Mouse (Mus musculus) embryonic stem cell, embryonic (primary cell): ENCODE measurements at regions not wholly inside any gene's neighbourhood (a gene's known extent, or its start where the extent isn't known, plus 50 kb on each side); places are given as distances from the start of the nearest gene placed in this dataset.

Experiments used
- CTCF ChIA-PET, 4 experiments: fragments of 300-600 bp in 2 of 4; fragments of 350-600 bp in 2 of 4; sonication (Branson Sonifier 250); formaldehyde crosslinking; loops; one replicate each; lab custom pipeline; 2022; ENCODE audit warnings: inconsistent platforms in 2 of 4; lab: Charles Lee
- POLR2A ChIA-PET, 4 experiments: fragments of 300-600 bp in 2 of 4; fragments of 350-600 bp in 2 of 4; sonication (Branson Sonifier 250); formaldehyde crosslinking; loops; one replicate each; lab custom pipeline; 2022; ENCODE audit warnings: antibody characterized with exemption in 4 of 4, inconsistent platforms in 1 of 4; lab: Charles Lee

GRCm38 (mm10) chr1:130309746-130310145 is 113.1 kb downstream of the Cd55b start:
- ChIA-PET POLR2A (no interaction called here), CTCF (no interaction called here)

GRCm38 (mm10) chr1:130301828-130302386 is 120.9 kb downstream of the Cd55b start:
- CTCF ChIA-PET = no interaction called here
- POLR2A ChIA-PET = no interaction called here

DNA sequence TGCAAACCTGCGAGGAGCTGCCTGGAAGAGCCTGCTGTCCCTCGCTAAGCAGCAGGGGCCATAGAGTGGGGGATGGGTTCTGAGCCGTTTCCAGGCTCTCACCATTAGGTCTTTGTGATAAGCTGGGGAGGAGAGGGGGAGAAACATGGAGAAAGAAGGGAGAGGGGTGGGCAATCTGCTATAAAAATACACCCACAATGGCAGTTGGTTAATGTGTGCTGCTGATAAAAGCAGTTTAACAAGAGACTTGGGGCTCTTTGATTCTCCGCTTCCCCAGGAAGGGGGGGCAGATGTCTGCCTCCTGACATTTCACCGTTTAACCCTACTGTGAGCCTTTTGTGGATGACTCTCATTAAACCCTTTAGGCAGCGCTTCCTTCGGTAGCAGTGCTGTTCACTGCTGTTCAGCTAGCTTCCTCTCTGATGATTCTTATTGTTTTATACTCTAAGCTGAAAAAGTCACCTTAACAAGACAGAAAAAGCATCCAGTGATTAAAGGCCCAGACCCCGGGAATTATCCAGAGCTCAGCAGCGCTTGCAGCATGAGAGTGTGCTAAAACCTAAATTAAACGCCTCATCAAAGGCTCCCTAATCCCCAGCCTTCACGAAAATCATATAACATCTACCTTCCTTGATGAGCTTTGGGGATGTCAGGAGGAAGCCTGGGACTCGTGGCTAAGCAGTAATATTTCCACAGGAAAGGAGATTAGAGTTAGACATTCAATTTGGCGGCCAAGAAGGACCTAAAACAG is 122.6 kb downstream of the Cd55b start:
- ChIA-PET CTCF (no interaction called here), POLR2A (no interaction called here)

GRCm38 (mm10) chr1:130299641-130300040 is 123.2 kb downstream of the Cd55b start:
- CTCF ChIA-PET = no interaction called here
- POLR2A ChIA-PET = no interaction called here

- ChIA-PET POLR2A (no interaction called here), CTCF (interaction anchor here in 1 of 4 experiments (0.7 kb wide), 1 partner anchor 1792 kb away, joined by 3 read pairs; no protein-coding TSS in a partner anchor)
These were observed 123.7 kb downstream of the Cd55b start for GRCm38 (mm10) chr1:130299069-130299468.

GRCm38 (mm10) chr1:130298636-130299035 is 124.2 kb downstream of the Cd55b start:
- POLR2A ChIA-PET = no interaction called here
- CTCF ChIA-PET = interaction anchor here in 1 of 4 experiments (0.7 kb wide), 1 partner anchor 1793 kb away, joined by 3 read pairs; no protein-coding TSS in a partner anchor

- ChIA-PET POLR2A (no interaction called here), CTCF (interaction anchor here in 3 of 4 experiments (0.6 to 0.8 kb wide), 3 partner anchors 53 to 440 kb away, joined by 3 to 6 read pairs (median 3); no protein-coding TSS in a partner anchor)
These were observed 125.3 kb downstream of the Cd55b start for GRCm38 (mm10) chr1:130297471-130297870.

- ChIA-PET CTCF (interaction anchor here in 1 of 4 experiments (1.1 kb wide), 1 partner anchor 87 kb away, joined by 3 read pairs; no protein-coding TSS in a partner anchor), POLR2A (interaction anchor here in 1 of 4 experiments (0.6 kb wide), 1 partner anchor 95 kb away, joined by 4 read pairs; no protein-coding TSS in a partner anchor)
These were observed 136.9 kb downstream of the Cd55b start for GRCm38 (mm10) chr1:130285882-130286281.

GRCm38 (mm10) chr1:130282153-130282552 is 140.7 kb downstream of the Cd55b start:
- POLR2A ChIA-PET = no interaction called here
- CTCF ChIA-PET = no interaction called here

- CTCF ChIA-PET = interaction anchor here in 1 of 4 experiments (0.6 kb wide), 1 partner anchor 355 kb away, joined by 3 read pairs; no protein-coding TSS in a partner anchor
- POLR2A ChIA-PET = no interaction called here
These were observed 143.6 kb downstream of the Cd55b start for GRCm38 (mm10) chr1:130279180-130279579.

GRCm38 (mm10) chr1:130278000-130278536 is 144.7 kb downstream of the Cd55b start:
- ChIA-PET CTCF (no interaction called here), POLR2A (no interaction called here)

- ChIA-PET POLR2A (interaction anchor here in 1 of 4 experiments (0.7 kb wide), 1 partner anchor 11 kb away, joined by 4 read pairs; no protein-coding TSS in a partner anchor), CTCF (no interaction called here)
These were observed 145.9 kb downstream of the Cd55b start for GRCm38 (mm10) chr1:130276885-130277284.

DNA sequence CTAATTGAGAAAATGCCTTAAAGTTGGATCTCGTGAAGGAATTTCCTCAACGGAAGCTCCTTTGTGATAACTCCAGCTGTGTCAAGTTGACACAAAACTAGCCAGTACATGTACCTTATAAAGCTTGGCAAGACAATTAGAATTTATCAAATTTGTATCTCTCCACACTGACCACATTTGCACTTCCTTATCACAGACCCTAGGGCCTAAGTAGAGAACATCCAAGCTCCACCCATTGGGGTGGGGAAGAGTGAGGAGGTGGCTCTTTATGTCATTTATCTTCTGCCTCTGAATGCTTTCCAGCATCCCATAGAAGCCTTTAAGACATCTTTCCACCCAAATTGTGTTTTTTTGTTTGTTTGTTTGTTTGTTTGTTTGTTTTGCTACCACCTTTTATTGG is 146.8 kb downstream of the Cd55b start:
- ChIA-PET POLR2A (no interaction called here), CTCF (interaction anchor here in 1 of 4 experiments (0.6 kb wide), 1 partner anchor 240 kb away, joined by 4 read pairs; no protein-coding TSS in a partner anchor)

- CTCF ChIA-PET = interaction anchor here in 3 of 4 experiments (0.6 to 1.3 kb wide), 4 partner anchors 13 to 98 kb away, joined by 3 to 4 read pairs (median 4); no protein-coding TSS in a partner anchor
- POLR2A ChIA-PET = no interaction called here
These were observed 148.3 kb downstream of the Cd55b start for GRCm38 (mm10) chr1:130274470-130274869.

DNA sequence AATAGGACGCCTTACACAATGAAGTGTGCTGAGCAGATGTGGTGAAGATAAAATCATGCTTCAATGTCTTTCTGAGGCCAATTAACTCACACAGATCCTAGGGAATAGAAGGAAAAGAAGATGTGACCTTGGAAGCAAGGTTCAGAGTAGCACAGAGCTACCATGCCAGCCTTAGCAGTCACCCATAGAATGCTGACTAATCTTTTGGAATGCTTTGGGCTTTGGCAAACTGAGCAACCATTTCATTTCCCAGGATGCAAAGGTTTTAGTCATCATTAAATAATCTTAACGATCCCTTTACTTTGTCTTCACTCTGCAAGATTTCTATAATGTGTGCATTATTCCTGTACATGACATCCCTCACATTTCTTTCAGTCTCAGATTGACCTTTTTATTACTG is 152.4 kb downstream of the Cd55b start:
- ChIA-PET CTCF (no interaction called here), POLR2A (interaction anchor here in 1 of 4 experiments (0.6 kb wide), 1 partner anchor 94 kb away, joined by 3 read pairs; no protein-coding TSS in a partner anchor)
